Mouse (Mus musculus) ES-Bruce4 (cell line): ENCODE measurements around the gene Ptprg.

Experiments used
- CTCF ChIP-seq: IDR thresholded peaks from one replicate; pipeline ENCODE4 v1.8.1; 2011; ENCODE audit warnings: low read depth, low read length
- EP300 ChIP-seq: IDR thresholded peaks from 2 replicates; pipeline ENCODE4 v1.6.1; 2011; ENCODE audit warnings: low read depth, low read length; ENCODE audit not compliant: insufficient read depth
- POLR2A ChIP-seq: IDR thresholded peaks from one replicate; pipeline ENCODE4 v1.8.1; 2011; ENCODE audit warnings: low read length; ENCODE audit not compliant: insufficient read depth

DNA sequence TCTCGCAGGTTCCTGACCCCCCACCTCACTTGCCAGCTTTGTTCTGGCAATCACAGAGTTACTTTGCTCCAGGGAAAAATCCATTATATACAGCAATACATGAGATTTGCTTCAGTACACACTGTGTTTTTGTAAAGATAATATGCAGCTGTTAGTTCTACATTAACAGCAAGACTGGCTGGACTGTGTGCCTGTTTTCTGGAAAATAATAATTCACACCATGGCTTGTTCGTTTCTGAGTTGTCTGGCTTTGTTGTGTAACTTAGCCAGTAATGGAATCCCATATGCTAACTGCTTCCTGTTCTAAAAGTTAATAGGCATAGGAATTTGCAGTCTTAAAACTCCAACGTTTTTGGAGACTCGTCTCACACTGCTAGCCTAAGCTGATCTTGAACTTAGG, 635.0 kb downstream of the Ptprg start:
- TF ChIP-seq CTCF, result no peak
- TF ChIP-seq POLR2A, result no peak
- TF ChIP-seq EP300, result no peak
